Mouse (Mus musculus) stomach, postnatal 0 days (tissue): ENCODE data around the gene Slc25a30. TPM values are rescaled to one million over a fixed set of nuclear protein-coding genes. Genes with fewer than 3 reads are reported as not detected.
"Not testable (repeated sequence)": the region's sequence is repeated elsewhere in the genome, so short reads cannot be mapped to it uniquely, and the experiment has no call there.

Experiments
- ATAC-seq: fragments of 200-750 bp; cut with Nextera tagmentation; 2 replicates; pipeline ENCODE4 v1.8.0; 2017; ENCODE audit not compliant: low FRiP score, low TSS enrichment
- DNase-seq: peaks from one replicate; pipeline ENCODE4 v3.0.0-alpha.2; 2016; ENCODE audit warnings: low spot score
- H3K27ac ChIP-seq: fragments of 300-500 bp; sonication (generic); replicated peaks from 2 replicates; pipeline ENCODE4 v1.5.1; 2014; ENCODE audit warnings: mild to moderate bottlenecking, control low read depth
- H3K27me3 ChIP-seq: fragments of 300-500 bp; sonication (generic); 2 replicates; pipeline ENCODE4 v1.6.1; 2014; ENCODE audit warnings: low read length; ENCODE audit not compliant: control insufficient read depth, insufficient read depth
- H3K36me3 ChIP-seq: fragments of 300-500 bp; sonication (generic); 2 replicates; pipeline ENCODE4 v1.6.1; 2014; ENCODE audit warnings: low read length, mixed read lengths; ENCODE audit not compliant: control insufficient read depth, insufficient read depth
- H3K4me1 ChIP-seq: fragments of 300-500 bp; sonication (generic); replicated peaks from 2 replicates; pipeline ENCODE4 v1.6.1; 2014; ENCODE audit warnings: antibody characterized with exemption; ENCODE audit not compliant: control insufficient read depth, insufficient read depth
- H3K4me2 ChIP-seq: fragments of 300-500 bp; sonication (generic); replicated peaks from 2 replicates; pipeline ENCODE4 v1.6.1; 2014; ENCODE audit warnings: low read depth, mild to moderate bottlenecking, control low read depth, moderate library complexity
- H3K4me3 ChIP-seq: fragments of 300-500 bp; sonication (generic); 2 replicates; pipeline ENCODE4 v1.5.1; 2014; ENCODE audit warnings: low read depth, low read length, control low read depth
- H3K9ac ChIP-seq: fragments of 300-500 bp; sonication (generic); 2 replicates; pipeline ENCODE4 v1.6.1; 2014; ENCODE audit warnings: mild to moderate bottlenecking, low read length, control low read depth, mixed read lengths
- H3K9me3 ChIP-seq: fragments of 300-500 bp; sonication (generic); 2 replicates; pipeline ENCODE4 v1.6.1; 2016; ENCODE audit warnings: low read length; ENCODE audit not compliant: control insufficient read depth
- CTCF ChIP-seq: IDR thresholded peaks from 2 replicates; pipeline ENCODE4 v1.5.1; 2016; ENCODE audit warnings: antibody characterized with exemption, low read depth, mild to moderate bottlenecking, moderate library complexity
- EP300 ChIP-seq: optimal IDR thresholded peaks from 2 replicates; pipeline ENCODE3; 2016; ENCODE audit warnings: antibody characterized with exemption
- WGBS: fragments of 180-500 bp; shearing (Covaris S2); extraction: QIAGEN DNeasy Blood & Tissue Kit; methylation state at CpG from one replicate; pipeline ENCODE4 v1.1.7; 2014; 5-methylcytosine and 5-hydroxymethylcytosine counted together
- polyA plus RNA-seq: library from polyadenylated mRNA; unstranded; fragments of >200 nt; fragmentation: Nextera tagmentation; extraction: Ambion mirVana; gene quantifications from 2 replicates; pipeline ENCODE4 v1.2.1, GENCODE M21; 2015

Slc25a30 gene
- polyA plus RNA-seq, 1 experiment from 2014 or later: 1.3 TPM

GRCm38 (mm10) chr14:75773431-75773830 lies 13.4 kb downstream of the Slc25a30 start:
- no peak for DNase-seq
- no peak overlapping the region for H3K4me3 ChIP-seq
- no peak overlapping the region for H3K9ac ChIP-seq
- H3K36me3 ChIP-seq: no peaks in the 10 kb centered on the region
- H3K9me3 ChIP-seq: no peaks in the 10 kb centered on the region
- ATAC-seq: no peak
- TF ChIP-seq CTCF (no peak), EP300 (no peak)
- H3K4me1 ChIP-seq: no peaks in the 10 kb centered on the region
- H3K27me3 ChIP-seq: no peaks in the 10 kb centered on the region
- no peak overlapping the region for H3K4me2 ChIP-seq
- WGBS: 84% methylated on average over 8 of the region's 8 CpGs
- H3K27ac ChIP-seq: no peak overlapping the region

- not testable (repeated sequence) for H3K27me3 ChIP-seq, ATAC-seq, H3K9ac ChIP-seq, H3K4me1 ChIP-seq, H3K4me3 ChIP-seq, H3K4me2 ChIP-seq, DNase-seq, H3K27ac ChIP-seq, H3K36me3 ChIP-seq, H3K9me3 ChIP-seq
- WGBS: 77% methylated on average over 3 of the region's 3 CpGs
Measured at GRCm38 (mm10) chr14:75772407-75772806, 14.4 kb downstream of the Slc25a30 start.

GRCm38 (mm10) chr14:75771101-75771501 lies 15.7 kb downstream of the Slc25a30 start:
- no peak for DNase-seq
- TF ChIP-seq CTCF (peak; percentile 22; the same call in 1 of the 2 replicates), EP300 (no peak)
- H3K27me3 ChIP-seq: no peaks in the 10 kb centered on the region
- H3K9ac ChIP-seq: no peak overlapping the region
- no peaks in the 10 kb centered on the region for H3K4me1 ChIP-seq
- no peaks in the 10 kb centered on the region for H3K9me3 ChIP-seq
- ATAC-seq: no peak
- H3K4me3 ChIP-seq: no peak overlapping the region
- no peaks in the 10 kb centered on the region for H3K36me3 ChIP-seq
- H3K4me2 ChIP-seq: no peak overlapping the region
- WGBS: 71% methylated on average over 8 of the region's 8 CpGs
- no peak overlapping the region for H3K27ac ChIP-seq

- Histone ChIP-seq H3K9me3 (no peaks in the 10 kb centered on the region), H3K4me2 (no peak overlapping the region), H3K9ac (no peak overlapping the region), H3K36me3 (no peaks in the 10 kb centered on the region), H3K27ac (no peak overlapping the region), H3K4me3 (no peak overlapping the region), H3K27me3 (no peaks in the 10 kb centered on the region), H3K4me1 (no peaks in the 10 kb centered on the region)
- no peak for ATAC-seq
- TF ChIP-seq EP300: no peak
- no peak for TF ChIP-seq CTCF
- WGBS: 90% methylated on average over 9 of the region's 9 CpGs
- no peak for DNase-seq
Measured at GRCm38 (mm10) chr14:75769334-75769733, 17.5 kb downstream of the Slc25a30 start.

- DNase-seq: no peak
- TF ChIP-seq CTCF (no peak), EP300 (no peak)
- ATAC-seq: 0 out of 2 replicates have a peak, but pooled peaks have one; percentile 11
- H3K4me2 ChIP-seq: no peak overlapping the region
- WGBS: 12% methylated on average over 1 of the region's 1 CpGs
- no peak overlapping the region for H3K4me3 ChIP-seq
- no peak overlapping the region for H3K27ac ChIP-seq
- H3K9ac ChIP-seq: no peak overlapping the region
- no peaks in the 10 kb centered on the region for H3K4me1 ChIP-seq
- no peaks in the 10 kb centered on the region for H3K9me3 ChIP-seq
- no peaks in the 10 kb centered on the region for H3K27me3 ChIP-seq
- no peaks in the 10 kb centered on the region for H3K36me3 ChIP-seq
Measured at GRCm38 (mm10) chr14:75768275-75768608, 18.6 kb downstream of the Slc25a30 start.

- TF ChIP-seq CTCF (peak; percentile 95), EP300 (no peak)
- WGBS: 47% methylated on average over 17 of the region's 17 CpGs
- ATAC-seq (peak; percentile 85), DNase-seq (peak; percentile 78)
- H3K36me3 ChIP-seq: no peaks in the 10 kb centered on the region
- peak overlapping the region; percentile 43 for H3K4me2 ChIP-seq
- H3K4me3 ChIP-seq: peak overlapping the region; percentile 21; the same call in 1 of the 2 replicates
- no peaks in the 10 kb centered on the region for H3K4me1 ChIP-seq
- H3K27me3 ChIP-seq: no peaks in the 10 kb centered on the region
- no peak overlapping the region for H3K9ac ChIP-seq
- no peak overlapping the region for H3K27ac ChIP-seq
- H3K9me3 ChIP-seq: no peaks in the 10 kb centered on the region
Measured at GRCm38 (mm10) chr14:75767492-75768274, 19.2 kb downstream of the Slc25a30 start.
